Mouse (Mus musculus): Measurements from ENCODE around the gene Zfp982.
"Not testable (repeated sequence)": the region's sequence is repeated elsewhere in the genome, so short reads cannot be mapped to it uniquely, and the experiment has no call there.

GRCm38 (mm10) chr4:147492117-147492516 is at the start of gene Zfp982:
- TF ChIP-seq EP300, CTCF (IDR thresholded peaks at IDR 0.05; ENCODE audit: low read depth): not testable (repeated sequence)
